Mouse (Mus musculus) erythroblast, embryonic 14.5 days (primary cell): ENCODE measurements around the gene Acad10.

Experiments
- GATA1 ChIP-seq: IDR thresholded peaks from 2 replicates; pipeline ENCODE4 v1.6.1; 2012; ENCODE audit warnings: low read length, inconsistent platforms, mixed read lengths
- TAL1 ChIP-seq: IDR thresholded peaks from 3 replicates; pipeline ENCODE4 v1.6.1; 2012; ENCODE audit warnings: low read length, inconsistent platforms, mixed read lengths

DNA sequence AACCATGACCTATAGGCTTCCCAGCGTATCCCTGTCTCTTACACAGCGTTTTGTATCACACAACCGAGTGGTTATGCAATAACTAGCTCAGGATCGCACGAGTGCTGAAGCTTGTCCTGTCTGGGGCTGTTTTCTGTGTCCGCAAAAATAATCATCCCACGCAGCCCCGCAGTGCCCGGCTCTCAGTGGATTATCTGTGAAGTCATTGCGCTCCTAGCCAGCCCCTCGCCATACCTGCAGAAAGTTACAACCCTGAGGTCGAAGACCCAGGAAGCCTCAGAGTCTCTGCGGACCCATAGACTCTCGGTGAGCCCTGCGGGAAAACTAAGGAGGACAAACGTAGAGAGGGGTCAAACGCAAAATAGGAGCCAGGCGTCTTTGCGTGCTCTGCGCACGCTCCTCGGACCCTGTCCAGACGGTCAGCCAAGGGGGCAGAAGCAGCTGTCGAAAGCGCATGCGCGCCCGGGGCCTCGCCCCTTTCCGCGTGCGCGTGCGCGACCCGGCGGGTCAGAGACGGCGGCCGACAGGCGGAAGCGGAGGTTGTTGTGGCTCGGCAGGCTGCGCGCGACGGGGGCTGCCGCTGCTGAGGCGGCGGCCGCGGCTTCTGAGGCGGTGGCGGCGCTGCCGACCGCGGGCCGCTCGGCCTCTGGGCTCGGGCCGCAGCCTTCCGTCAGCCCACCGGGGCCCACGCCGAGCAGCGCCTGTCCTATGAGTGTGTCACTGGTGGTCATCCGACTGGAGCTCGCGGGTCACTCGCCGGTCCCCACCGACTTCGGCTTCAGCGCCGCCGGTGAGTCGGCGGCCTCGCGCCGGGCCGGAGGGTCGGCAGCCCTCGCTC lies at the start of gene Acad10, which contains the start of gene Brap:
- TF ChIP-seq GATA1: no peak
- TF ChIP-seq TAL1: no peak
